Mouse (Mus musculus): ENCODE data around the gene Dnah7a.
"Not testable (repeated sequence)": the region's sequence is repeated elsewhere in the genome, so short reads cannot be mapped to it uniquely, and the experiment has no call there.

Gene Dnah7a

GRCm38 (mm10) chr1:53706431-53707361, at the start of gene Dnah7a:
Gene Dnah7a, minus strand, starts transcription at chr1:53706784.
- DNase-seq = peak; percentile 11 to 12

- not testable (repeated sequence) for DNase-seq
Observed at GRCm38 (mm10) chr1:53753501-53753900, 46.9 kb upstream of the Dnah7a start.

- DNase-seq = no peak
Observed at GRCm38 (mm10) chr1:53751144-53751543, 44.6 kb upstream of the Dnah7a start.

GRCm38 (mm10) chr1:53750697-53751096, 44.1 kb upstream of the Dnah7a start:
- not testable (repeated sequence) for DNase-seq

- DNase-seq = not testable (repeated sequence)
Observed at GRCm38 (mm10) chr1:53749881-53750385, 43.3 kb upstream of the Dnah7a start.

- no peak for DNase-seq
Observed at GRCm38 (mm10) chr1:53748571-53748970, 42.0 kb upstream of the Dnah7a start.

- DNase-seq = no peak
Observed at GRCm38 (mm10) chr1:53746001-53746400, 39.4 kb upstream of the Dnah7a start.

- no peak for DNase-seq
Observed at GRCm38 (mm10) chr1:53741742-53742458, 35.3 kb upstream of the Dnah7a start.

GRCm38 (mm10) chr1:53740777-53741336, 34.3 kb upstream of the Dnah7a start:
- no peak for DNase-seq

GRCm38 (mm10) chr1:53740077-53740776, 33.6 kb upstream of the Dnah7a start:
- not testable (repeated sequence) for DNase-seq

- no peak for DNase-seq
Observed at GRCm38 (mm10) chr1:53736583-53736982, 30.0 kb upstream of the Dnah7a start.

GRCm38 (mm10) chr1:53728489-53729225, 22.1 kb upstream of the Dnah7a start:
- DNase-seq = no peak

GRCm38 (mm10) chr1:53726883-53727282, 20.3 kb upstream of the Dnah7a start:
- DNase-seq = no peak

GRCm38 (mm10) chr1:53721353-53721752, 14.8 kb upstream of the Dnah7a start:
- no peak for DNase-seq

GRCm38 (mm10) chr1:53720601-53721351, 14.2 kb upstream of the Dnah7a start:
- DNase-seq = no peak

GRCm38 (mm10) chr1:53715966-53716515, 9.5 kb upstream of the Dnah7a start:
- DNase-seq = no peak

GRCm38 (mm10) chr1:53715446-53715845, 8.9 kb upstream of the Dnah7a start:
- DNase-seq = no peak

GRCm38 (mm10) chr1:53713383-53713782, 6.8 kb upstream of the Dnah7a start:
- not testable (repeated sequence) for DNase-seq

- DNase-seq = no peak
Observed at GRCm38 (mm10) chr1:53711069-53711468, 4.5 kb upstream of the Dnah7a start.

- DNase-seq = not testable (repeated sequence)
Observed at GRCm38 (mm10) chr1:53709602-53710001, 3.0 kb upstream of the Dnah7a start.

GRCm38 (mm10) chr1:53704164-53704563, 2.4 kb downstream of the Dnah7a start:
- DNase-seq = no peak

Data from cerebellum, postnatal 36 days (tissue).